Mouse (Mus musculus) B cell, adult 2 months (primary cell): Measurements from ENCODE around the gene Cyp4x1.
"Not testable (repeated sequence)": the region's sequence is repeated elsewhere in the genome, so short reads cannot be mapped to it uniquely, and the experiment has no call there.

Experiments used
- DNase-seq, 2 experiments: peaks; one replicate each; pipeline ENCODE4 v3.0.0; 2022

Cyp4x1 gene

DNA sequence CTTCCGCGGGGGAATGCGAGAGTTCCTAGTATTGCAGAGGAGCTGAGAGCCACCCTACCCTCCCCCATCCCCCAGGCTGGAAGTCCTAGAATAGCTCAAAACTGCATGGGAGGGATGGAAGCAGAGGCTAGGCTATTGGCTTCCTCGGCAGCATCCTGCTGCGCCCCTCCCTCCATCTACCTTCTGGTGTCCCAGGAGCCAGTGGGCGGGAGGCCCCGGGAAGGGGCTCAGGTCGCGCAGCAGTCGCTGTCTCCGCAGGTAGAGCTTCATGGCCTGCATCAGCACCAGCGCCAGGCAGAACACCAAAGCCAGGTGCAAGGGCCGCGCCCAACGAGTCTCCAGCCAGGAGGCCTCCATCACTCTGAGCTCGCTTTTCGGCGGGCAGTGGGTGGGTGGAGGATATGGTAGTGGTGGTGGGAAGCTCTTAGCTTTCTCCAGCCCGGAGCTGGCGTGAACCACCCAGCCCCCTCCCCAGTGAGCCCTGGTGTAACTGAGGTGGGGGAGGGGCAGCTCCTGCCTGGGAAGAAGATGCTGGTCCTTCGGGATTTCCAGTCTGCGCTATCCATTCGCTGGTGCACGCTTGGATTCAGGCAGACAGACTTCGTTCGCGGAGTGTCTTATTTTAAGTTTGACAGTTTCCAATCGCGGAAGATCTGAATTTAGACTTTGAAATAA, at the start of gene Cyp4x1:
Cyp4x1 (minus strand) TSS at position 661 of the 675 bp plus-strand sequence.
- no peak for DNase-seq

DNA sequence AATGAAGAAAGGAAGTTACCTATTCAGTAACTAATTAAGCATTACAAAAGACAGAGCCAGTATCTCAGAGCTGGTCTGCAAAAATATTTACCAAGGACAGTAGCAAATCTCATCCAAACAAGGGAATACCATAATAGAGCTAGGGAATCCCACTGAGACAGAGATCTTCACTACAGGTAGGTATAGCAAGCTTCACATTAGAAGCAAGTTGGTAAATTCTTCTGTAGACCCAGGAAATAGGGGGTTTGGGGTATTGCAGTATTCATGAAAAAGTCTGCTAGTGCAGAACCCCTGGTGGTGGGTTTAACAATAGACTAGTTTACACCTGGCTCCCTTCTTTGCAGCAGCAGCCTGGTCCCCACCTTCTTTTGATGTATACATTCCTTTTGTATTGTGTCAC, 42.1 kb upstream of the Cyp4x1 start:
- not testable (repeated sequence) for DNase-seq

DNA sequence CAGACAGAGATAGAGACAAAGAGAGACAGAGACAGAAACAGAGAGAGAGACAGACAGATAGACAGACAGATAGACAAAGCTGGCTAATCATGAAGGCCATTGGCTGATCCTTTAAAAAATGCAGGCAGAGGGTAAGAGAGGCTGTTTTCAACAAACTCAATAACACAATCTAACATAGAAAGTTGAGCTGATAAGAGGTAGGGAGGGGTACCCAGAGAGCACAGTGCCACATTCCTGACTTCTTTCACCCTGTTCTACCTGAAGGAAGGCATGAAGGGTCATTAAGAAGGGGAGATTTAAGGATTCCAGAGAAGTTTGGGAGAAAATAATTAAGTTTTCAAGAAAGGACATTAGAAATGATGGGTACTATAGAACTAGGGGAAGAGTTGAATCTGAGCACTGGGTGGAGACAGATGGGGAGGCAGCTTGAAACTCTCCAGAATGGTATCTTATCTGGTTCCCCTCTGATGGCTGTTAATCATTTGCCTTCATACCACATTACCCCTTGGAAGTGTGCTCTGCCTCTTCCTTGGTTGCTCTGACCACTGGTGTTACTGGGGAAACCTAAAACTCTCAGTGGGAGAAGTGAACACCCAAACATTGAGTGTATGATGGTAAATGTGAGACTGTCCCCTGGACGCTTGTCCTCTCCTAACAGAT, 40.7 kb upstream of the Cyp4x1 start:
- no peak for DNase-seq

DNA sequence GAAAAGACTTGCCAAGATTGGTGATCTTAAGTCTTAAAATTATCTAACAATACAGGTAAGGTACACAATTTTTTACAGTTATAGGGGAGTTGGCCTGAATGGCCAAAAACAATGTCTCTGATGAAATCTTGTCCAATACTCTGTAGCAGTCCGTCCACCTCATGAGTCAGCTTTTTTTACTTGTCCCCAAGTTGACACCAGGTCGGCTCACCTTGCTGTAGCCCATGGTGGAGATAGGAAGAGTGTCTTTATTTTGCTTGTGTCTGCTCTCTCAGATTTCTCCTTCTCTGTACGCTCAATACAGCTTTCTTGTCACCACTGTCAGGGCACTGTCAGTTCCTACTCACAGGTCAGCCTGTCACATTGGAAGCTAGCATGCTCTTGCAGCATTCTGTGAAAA, 24.9 kb upstream of the Cyp4x1 start:
- not testable (repeated sequence) for DNase-seq

DNA sequence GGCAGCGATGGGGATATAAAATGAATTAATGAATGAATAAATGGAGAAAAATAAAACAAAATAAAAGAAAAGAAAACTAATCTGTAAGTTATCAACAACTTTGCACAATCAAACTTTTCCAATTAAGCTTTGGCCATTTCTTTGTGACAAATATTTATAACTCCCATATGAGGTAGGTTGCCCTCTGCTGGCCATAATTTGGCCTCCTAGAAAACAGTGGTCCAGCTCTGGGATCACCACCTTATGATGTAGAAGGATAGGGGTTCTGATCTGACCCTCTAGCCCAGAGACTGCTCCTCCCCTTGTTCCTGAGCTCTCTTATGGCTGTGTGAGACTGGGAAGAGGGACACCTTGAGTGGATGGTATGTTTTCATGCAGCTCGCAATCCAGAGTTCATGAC, 20.6 kb upstream of the Cyp4x1 start:
- no peak for DNase-seq

DNA sequence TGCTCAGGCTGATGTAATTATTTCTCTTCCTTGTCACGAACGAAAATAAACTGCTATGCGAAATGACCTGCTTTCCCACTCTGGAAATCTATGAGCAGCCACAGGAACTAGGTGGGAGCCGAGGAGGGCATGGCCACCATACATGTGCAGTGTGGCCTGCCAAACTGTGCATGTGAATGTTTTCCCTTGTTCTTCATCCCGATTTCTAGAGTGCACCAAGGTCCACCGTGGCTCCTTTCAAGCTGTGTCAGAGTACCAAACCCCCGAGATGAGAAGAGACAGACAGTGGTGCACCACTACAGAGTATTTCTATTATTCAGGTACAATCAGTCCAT, 182 bp upstream of the Cyp4x1 start:
- DNase-seq = no peak

DNA sequence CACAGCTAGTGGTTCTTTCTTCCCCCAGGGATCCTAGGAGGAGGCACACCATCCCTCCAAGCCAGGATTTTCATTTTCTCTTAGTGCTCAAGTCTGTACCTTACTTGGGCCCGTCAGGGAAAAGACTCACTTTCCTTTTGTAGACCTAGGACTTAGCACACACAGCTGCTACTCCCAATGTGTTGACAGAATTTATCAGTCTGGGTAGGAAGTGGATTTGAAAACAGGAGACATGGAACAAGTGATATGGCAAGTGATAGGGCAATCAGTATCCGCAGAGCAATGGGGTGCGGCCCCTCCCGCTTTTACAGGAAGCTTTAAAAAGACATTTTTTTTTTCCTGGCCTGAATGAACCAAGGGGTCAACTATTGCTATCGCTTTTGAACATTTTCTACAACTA, 996 bp downstream of the Cyp4x1 start:
- DNase-seq = no peak

DNA sequence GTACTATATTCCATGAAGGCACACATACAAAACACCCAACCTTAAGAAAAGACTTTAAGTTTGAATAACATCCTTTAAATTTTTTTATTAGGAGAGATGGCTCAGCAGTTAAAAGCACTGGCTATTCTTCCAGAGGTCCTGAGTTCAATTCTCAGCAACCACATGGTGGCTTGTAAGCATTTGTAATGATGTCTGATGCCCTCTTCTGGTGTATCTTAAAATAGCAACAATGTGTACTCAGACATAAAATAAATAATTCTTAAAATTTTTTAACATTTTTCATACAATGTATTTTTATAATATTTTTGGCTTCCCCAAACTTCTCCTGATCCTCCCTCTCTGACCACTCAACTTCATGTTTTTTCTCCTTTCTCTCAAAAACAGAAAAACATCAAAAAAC, 9.4 kb downstream of the Cyp4x1 start:
- DNase-seq = no peak

DNA sequence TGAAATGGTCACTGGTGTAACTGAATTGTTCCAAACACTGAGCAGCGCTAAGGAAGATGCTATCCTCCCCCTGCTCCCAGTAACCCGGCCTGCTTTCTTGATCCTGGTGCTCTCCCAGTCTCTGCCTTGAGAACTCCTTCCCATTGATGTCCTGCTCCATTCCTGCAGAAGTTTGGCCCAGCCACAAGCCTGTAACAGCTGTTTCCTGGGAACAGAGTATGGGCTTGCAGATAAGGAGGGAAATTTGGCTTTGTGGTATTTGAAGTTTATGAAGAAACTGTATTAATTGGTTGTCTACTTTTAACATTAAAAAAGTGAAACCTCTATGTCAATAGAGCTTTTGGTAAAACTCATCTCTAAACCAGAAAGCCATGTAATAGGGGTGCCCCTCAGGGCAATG, 10.6 kb downstream of the Cyp4x1 start:
- no peak for DNase-seq

DNA sequence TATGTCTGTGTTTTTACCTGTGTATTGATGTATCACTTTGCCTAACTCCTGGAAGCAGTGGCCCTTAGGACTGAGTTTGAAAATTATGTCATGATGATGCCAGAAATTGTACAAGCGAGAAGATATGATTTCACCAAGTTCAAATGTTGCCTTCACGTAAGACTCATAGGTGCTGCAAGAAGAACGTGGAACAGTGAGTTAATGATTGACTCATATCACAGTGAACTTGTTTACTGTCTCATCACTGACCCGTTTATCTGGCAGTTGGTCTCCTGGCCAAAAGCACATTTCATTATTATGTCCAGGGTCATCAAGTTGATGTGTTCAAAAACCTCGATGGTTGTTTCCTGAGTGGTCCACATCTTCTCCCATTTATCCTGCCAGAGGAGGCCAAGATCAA, 12.5 kb downstream of the Cyp4x1 start:
- no peak for DNase-seq

DNA sequence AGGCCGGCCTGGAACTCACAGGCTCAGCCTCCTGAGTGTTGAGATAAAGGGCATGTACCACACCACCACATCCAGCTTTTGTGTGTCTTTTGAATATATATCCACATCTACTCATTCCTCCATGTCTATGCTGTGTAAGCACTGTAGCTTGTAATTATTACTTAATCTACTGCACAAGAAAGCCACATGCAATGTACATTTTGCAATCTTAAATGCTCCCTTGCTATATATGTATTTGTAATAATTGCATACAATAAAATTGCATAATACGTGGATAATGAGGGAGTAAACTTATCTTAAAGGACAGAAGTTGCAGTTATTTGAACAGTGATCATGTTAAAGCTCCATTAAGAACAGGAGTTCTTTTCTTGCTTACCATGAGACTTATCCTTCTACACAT, 12.9 kb downstream of the Cyp4x1 start:
- no peak for DNase-seq

DNA sequence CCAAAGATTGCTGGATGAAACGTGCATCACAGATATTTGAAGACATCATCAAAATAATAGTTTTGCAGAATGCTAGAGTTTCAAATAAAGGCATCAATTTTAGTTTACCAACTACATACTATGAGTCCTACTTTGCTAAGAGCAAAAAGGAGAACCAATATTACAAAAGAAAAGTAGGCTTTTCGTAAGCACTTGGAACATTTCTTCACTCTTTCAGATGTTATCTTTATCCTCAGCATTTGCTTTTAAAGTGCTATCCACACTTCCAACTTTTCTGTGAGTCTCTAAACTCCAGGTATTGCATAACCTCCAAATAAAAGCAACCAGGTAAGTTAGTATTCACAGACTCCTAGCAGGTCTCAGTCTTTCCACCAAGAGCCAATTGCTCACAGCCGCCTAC, 14.4 kb downstream of the Cyp4x1 start:
- no peak for DNase-seq

DNA sequence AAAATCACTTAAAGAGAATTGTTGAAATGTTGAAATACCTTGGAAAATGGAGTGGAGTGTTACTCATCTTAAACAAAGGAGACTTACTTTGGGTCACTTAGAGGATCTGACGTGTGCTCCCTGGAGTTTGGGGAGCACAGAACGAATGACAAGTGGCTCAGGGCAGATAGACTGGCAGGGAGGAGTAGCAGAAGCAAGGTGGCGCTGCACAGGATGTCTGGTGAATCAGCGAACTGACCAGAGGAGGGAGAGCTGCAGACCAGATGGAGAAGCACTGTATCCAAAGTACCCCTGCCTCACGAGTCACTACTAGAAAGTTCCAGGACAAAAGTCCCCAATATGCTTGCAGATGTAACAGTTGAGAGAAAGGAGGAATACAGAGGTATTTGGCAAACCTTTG, 20.8 kb downstream of the Cyp4x1 start:
- DNase-seq = no peak

DNA sequence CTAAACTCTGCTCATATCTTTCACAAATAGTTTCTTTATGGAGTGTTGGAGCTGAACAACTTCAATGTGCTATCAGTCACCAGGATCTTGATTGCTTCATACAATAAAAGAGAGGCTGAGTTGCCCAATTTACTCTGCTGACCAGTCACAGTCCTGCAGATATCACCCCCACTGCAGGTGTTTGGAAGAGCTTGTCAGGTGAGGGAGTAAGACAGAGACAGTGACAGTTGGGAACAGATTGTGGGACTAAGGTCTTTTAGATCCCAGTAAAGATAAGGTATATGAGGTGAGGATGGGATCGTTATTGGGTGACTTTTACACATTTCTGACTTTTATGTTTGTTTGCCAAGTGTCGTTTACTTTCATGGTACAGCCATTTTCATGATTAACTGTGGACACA, 22.9 kb downstream of the Cyp4x1 start:
- DNase-seq = no peak

DNA sequence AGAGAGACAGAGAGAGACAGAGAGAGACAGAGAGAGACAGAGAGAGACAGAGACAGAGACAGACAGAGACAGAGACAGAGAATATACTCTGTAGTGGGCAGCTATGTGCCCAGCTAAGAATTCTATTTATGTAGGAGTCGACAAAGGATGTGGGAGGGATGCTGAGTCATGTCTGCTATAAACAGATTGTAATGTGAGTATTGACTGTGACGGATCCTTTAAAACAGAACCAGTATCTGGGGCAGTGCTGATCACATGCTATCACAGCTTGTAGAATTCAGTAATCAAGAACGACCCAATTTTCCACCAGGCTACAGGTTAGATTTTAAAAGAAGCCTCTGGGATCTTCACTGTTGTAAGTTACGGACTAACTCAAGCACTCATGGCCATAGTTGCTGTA, 30.6 kb downstream of the Cyp4x1 start:
- DNase-seq = no peak

DNA sequence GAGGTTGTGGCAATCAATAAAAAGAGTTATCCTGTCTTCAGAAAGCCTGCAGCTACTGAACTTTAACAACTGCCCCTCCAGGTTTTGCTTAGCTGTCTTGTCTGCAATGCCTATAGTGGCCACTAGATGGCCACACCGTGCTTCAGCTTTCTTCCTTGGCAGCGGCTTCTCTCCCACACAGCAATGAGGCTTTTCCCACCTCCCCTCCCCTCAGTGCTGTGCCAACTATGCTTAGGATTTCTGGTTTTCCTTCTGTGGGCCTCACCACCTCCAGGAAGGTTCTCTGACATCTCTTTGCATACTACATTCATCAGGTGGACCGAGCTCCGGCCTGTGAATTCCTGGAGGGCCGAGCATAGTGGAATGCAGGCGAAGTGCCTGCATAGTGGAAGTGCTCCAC, 32.4 kb downstream of the Cyp4x1 start:
- peak; percentile 41 to 50 for DNase-seq

DNA sequence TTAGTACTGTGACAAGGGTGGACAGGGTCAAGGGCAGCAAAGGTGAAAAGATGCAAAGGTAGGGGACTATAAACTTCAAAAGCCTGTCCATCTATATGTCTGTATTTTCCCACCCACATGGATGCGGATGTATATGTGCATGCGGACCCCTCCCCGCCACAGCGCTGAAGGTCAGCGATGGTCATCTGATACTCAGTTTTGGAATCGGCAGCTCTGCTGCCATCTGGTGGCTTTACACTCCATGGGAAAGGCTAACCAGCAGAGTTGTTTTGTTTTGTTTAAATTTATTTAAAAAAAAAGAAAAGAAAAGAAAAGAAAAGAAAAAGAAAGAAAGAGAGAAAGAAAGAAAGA, 37.0 kb downstream of the Cyp4x1 start:
- no peak for DNase-seq

DNA sequence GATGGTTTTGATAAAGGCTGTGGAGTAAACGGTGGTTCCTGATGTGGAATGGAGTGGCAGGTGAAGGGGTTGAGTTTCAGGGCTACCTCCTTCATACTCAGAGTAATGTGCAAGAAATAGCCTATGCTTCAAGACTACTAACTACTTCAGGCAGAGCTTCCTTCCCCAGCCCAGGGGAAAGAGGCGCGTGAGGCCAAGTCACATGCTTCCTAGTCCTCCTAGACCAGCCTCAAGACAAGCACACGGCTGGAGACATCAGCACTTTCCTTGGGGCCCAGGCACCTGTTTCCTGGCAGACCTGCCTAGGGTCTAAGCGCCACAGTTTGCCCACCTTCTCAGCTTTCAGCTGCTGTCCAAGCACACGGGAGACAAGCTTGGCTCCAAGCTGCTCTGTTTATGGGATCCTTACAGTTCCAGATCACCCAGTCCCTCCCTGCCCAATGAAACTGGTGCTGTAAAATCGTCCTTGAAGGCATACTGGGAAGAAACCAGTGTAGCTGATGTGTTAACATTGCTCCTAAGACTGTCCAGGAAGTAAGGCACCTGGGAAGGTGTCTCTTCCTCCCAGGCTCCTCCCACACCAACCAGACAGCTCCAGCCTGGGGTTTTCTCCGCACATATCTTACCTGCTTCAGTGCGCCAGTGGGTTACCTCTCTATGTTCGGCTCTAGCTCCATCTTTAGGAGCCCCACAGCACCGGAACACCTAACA, 37.5 kb downstream of the Cyp4x1 start:
- DNase-seq = no peak

DNA sequence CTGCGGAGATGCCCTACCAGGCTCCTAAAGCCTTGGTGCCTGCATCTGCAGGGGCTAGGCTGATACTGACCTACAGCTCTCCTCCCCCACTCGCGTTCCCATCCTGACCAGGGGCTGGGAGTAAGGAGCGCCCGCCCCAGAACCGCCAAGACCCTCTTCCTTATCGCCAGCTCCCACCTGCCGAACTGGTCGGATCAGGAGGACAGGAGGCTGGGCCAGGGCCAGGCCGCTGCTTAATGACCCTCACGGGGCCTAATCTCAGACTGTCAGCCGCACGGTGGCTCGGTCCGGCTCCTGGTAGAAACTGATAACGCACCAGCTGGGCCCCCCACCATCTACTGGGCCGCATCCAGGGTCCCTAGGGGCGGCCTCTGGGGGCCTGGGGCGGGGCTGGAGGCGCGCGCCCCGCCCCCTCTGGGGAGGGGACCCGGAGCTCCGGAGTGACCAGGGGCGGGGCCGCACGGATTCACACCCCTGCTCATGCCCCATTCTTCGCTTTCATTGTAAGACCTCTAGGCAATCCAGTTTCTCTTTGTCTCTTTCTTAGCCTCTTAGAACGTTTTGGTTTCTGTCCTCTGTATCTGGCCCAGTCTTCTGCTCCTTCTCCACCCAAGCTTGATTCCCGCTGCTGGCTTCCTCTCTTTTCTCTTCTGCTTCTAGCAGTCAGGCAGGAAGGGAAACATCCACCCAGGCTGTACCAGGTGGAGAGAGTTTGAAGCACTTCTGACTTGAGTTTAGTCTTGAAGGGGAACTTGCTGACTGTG, 38.2 kb downstream of the Cyp4x1 start:
- DNase-seq = no peak

DNA sequence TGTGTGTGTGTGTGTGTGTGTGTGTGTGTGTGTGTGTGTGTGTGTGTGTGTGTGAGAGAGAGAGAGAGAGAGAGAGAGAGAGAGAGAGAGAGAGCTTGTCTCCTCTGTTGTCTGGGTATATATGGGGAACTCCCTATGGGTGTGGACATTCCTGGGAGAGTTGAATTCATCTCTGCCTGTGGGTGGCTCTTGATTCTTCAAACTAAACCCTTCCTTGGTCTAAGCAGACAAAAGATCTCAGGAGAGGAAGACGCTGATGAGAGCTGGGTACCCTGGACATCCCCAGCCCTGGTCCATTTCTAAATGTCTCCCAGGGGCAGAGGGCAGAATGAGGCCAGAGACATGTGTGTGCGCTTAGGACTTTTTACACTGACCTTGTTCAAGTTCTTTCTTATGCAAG, 40.0 kb downstream of the Cyp4x1 start:
- DNase-seq = no peak

DNA sequence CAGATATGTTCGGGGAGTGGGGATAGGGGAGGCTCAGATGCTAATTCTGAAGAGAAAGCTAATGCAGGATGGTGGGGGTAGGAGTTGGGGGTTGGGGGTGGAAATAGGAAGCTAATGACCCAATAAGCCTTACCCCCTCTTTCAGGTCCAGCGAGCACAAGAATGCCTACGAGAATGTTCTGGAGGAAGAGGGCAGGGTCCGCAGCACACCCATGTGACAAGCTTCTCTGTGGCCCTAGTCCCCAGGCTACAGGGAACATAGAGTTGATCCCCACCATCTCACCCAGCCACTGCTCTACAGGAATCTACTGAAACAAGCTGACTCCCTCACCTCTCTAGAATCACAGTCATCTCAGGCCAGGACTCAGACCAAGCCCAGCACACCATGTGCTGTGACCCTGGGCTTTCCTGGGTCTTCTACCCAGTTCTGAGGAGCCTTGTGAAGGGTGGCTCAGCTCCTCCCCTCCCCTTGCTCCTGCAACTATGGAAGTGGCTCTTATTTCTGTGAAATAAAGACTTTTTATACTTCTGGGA, 40.7 kb downstream of the Cyp4x1 start:
- no peak for DNase-seq

DNA sequence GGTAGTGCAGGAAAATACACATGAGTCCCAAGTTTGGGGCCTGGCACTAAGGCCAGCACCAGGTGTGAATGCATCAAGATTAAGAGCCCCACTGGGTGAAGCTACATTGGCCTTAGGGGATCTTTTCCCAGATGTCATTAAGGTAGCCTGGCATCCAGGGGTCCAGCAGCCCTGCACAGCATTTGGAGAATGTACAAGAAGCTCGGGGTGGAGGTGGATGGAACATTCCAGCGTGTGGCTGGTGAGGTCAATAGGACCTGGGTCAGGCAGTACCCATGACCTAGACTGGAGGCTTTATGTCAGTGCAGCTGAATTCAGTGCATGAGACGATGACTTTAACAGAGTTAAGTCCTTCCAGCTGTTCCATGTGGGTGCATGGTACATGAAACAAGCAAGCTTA, 42.3 kb downstream of the Cyp4x1 start:
- DNase-seq = no peak

DNA sequence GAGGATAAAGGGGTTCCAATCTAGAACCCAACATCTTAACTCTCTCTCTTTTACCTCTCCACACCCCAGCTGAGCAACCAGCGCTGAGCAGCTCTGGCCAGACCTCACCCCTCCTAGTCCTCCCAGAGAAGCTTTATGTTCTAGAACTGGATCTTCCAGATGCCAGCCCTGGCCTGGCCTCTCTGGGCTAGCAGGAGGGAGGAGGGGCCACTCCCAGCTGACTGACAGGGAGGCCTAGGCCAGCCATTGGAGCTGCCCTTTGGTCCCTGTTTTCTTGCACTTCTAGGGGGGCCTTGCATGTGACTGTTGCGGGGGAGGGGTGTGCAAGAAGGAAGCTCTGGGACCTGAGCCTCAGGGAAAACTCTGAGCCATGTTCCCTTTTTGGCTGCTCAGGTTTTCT, 43.5 kb downstream of the Cyp4x1 start:
- no peak for DNase-seq
